Mouse (Mus musculus) heart, embryonic 12.5 days (tissue): Measurements from ENCODE around the gene Ephb4. TPM values are rescaled to one million over a fixed set of nuclear protein-coding genes. Genes with fewer than 3 reads are reported as not detected.

Experiments used
- ATAC-seq: fragments of 200-750 bp; cut with Nextera tagmentation; 2 replicates; pipeline ENCODE4 v1.8.0; 2017; ENCODE audit warnings: moderate TSS enrichment, moderate library complexity; ENCODE audit not compliant: insufficient number of reproducible peaks, low FRiP score
- H3K27ac ChIP-seq: fragments of 300-500 bp; sonication (generic); 2 replicates; pipeline ENCODE4 v1.5.1; 2016; ENCODE audit warnings: mild to moderate bottlenecking, moderate library complexity; ENCODE audit not compliant: poor library complexity, severe bottlenecking
- H3K27me3 ChIP-seq: fragments of 300-500 bp; sonication (generic); replicated peaks from 2 replicates; pipeline ENCODE4 v1.6.1; 2016; ENCODE audit warnings: mild to moderate bottlenecking, moderate library complexity
- H3K36me3 ChIP-seq: fragments of 300-500 bp; sonication (generic); 2 replicates; pipeline ENCODE4 v1.6.1; 2016; ENCODE audit warnings: mild to moderate bottlenecking, moderate library complexity
- H3K4me1 ChIP-seq: fragments of 300-500 bp; sonication (generic); replicated peaks from 2 replicates; pipeline ENCODE4 v1.6.1; 2016; ENCODE audit warnings: mild to moderate bottlenecking
- H3K4me2 ChIP-seq: fragments of 300-500 bp; sonication (generic); 2 replicates; pipeline ENCODE4 v1.6.1; 2016; ENCODE audit warnings: mild to moderate bottlenecking, moderate library complexity
- H3K4me3 ChIP-seq: fragments of 300-500 bp; sonication (generic); 2 replicates; pipeline ENCODE4 v1.5.1; 2016; ENCODE audit warnings: mild to moderate bottlenecking
- H3K9ac ChIP-seq: fragments of 300-500 bp; sonication (generic); 2 replicates; pipeline ENCODE4 v1.6.1; 2016; ENCODE audit warnings: mild to moderate bottlenecking, moderate library complexity
- H3K9me3 ChIP-seq: fragments of 300-500 bp; sonication (generic); replicated peaks from 2 replicates; pipeline ENCODE4 v1.6.1; 2016; ENCODE audit warnings: mild to moderate bottlenecking, moderate library complexity
- WGBS: fragments of 180-500 bp; shearing (Covaris S2); methylation state at CpG from one replicate; pipeline ENCODE4 v1.1.7; 2016; 5-methylcytosine and 5-hydroxymethylcytosine counted together
- polyA plus RNA-seq: library from polyadenylated mRNA; unstranded; fragments of >200 nt; fragmentation: Nextera tagmentation; extraction: Ambion mirVana; gene quantifications from 2 replicates; pipeline ENCODE4 v1.2.1, GENCODE M21; 2016

The Ephb4 gene
- polyA plus RNA-seq, 1 experiment from 2014 or later, result 53.1 TPM

DNA sequence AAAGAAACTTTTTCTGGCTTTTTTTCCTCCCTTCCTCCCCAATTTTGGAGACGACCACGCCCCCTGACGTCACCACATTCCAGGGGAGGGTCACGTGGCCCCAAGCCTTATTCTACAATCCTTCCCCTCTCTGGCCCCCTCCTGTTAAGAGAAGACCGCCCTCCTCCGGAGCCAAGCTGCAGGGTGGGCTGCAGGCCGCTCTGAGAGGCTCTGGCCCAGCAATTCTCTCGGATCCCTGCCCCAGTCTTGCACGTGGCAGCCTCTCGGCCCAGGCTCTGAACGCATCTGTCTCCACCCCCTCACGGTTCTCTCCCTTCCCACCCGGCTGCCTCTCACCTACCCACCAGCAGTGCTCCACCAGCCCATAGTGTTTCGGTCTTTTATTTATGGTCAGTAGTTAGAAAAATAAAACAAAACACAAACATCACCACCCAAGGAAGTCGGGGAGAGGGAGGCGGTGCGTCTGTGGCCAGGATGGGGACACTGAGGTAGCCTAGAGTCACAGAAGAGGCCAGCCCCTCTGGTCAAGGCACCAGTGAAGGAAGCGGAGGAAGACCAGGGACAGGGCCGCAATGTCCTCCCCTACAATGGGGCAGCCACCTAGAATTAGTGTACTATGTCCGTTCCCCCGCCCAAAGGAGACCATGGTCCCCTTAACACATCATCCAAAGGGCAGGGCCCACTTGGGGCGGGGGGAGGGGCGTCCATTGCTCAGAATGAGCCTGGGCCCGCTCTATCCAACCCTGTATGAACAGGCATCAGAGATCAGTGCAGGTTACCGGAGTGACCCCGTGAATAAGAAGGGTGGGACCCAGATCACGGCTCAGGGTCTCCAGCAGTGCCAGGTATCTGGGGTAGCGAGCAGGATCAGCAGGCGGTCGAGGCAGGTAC, 35.5 kb upstream of the Ephb4 start, which contains the start of gene Trip6:
Trip6 (minus strand) TSS at position 212 of the 891 bp plus-strand sequence.
- Histone ChIP-seq H3K36me3 (peaks cover 32% of the 10 kb centered on the region), H3K4me3 (peak within 1 kb of the TSS; percentile 75), H3K27me3 (no peaks in the 10 kb centered on the region), H3K27ac (peak within 1 kb of the TSS; percentile 87), H3K9me3 (no peaks in the 10 kb centered on the region), H3K4me1 (peaks cover 39% of the 10 kb centered on the region), H3K4me2 (peak within 1 kb of the TSS; percentile 95), H3K9ac (peak within 1 kb of the TSS; percentile 89)
- 18% methylated on average over 30 of the region's 30 CpGs for WGBS
- ATAC-seq, result peak; percentile 91

DNA sequence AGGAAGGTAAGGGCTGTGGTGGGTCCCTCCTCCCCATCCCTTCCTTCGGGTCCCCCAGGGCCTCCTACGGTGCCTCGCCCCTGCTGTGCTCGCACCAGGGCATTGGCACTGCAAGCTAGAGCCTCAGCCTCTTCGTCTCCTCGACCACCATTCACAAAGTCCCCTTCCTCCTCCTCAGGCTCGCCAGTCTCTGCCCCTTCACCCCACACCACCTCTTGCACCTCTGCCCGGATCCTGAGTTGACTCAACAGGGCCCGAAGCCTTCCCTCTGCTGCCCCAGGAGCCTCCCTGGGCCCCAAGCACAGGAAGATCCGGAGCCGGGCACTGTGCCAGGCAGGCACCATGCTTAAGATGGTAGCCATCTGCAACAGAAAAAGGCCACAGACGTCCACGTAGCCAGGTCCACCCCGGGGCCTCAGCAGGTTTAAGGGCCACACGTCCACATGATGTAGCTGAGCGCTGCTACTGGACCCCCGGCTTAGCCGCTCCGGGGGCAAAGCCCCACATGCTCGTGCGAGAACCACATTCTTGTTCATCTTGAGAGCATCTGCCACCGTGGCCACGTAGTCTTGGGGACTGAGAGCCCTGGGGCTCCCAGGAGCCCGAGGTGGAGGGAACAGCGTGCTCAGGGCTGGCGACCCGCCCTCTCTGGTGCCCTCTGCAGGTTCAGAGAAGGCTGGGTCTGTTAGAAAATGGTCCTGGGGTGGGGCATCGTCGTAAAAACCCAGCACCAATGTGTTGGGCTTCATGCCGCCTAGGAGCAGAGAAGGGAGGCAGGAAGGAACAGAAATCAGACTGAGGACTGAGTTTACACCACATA, 34.6 kb upstream of the Ephb4 start:
- H3K27me3 ChIP-seq, result no peaks in the 10 kb centered on the region
- H3K9ac ChIP-seq, result peak overlapping the region; percentile 89
- no peaks in the 10 kb centered on the region for H3K9me3 ChIP-seq
- peaks cover 39% of the 10 kb centered on the region for H3K4me1 ChIP-seq
- H3K4me3 ChIP-seq, result no peak overlapping the region
- peak overlapping the region; percentile 87 for H3K27ac ChIP-seq
- peaks cover 32% of the 10 kb centered on the region for H3K36me3 ChIP-seq
- H3K4me2 ChIP-seq, result peak overlapping the region; percentile 95
- 41% methylated on average over 30 of the region's 30 CpGs for WGBS
- no peak; the same call in 1 of the 2 replicates for ATAC-seq

DNA sequence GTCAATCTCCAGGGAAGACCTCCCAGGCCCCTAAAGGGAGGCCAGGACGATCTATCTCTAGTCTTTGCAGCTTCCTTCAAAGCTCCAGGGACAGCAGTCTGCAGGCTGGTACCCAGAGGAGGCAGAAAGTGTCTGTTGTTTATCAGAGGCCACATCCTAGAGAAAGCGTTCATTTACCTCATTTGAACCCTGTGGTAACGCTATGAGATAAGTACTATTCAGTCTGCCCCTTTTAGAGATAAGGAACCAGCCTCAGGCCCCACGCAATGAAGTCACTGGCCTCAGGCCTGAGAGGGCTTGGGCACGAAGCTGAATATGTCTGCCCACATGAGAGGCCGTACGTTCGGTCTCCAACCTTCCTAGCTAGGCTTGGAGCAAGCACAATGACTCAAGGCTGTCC, 32.5 kb upstream of the Ephb4 start:
- 43% methylated on average over 8 of the region's 8 CpGs for WGBS
- no peak for ATAC-seq
- H3K27me3 ChIP-seq, result no peaks in the 10 kb centered on the region
- peaks cover 25% of the 10 kb centered on the region for H3K36me3 ChIP-seq
- H3K27ac ChIP-seq, result no peak overlapping the region
- no peaks in the 10 kb centered on the region for H3K9me3 ChIP-seq
- H3K4me1 ChIP-seq, result peaks cover 27% of the 10 kb centered on the region
- no peak overlapping the region for H3K4me2 ChIP-seq
- H3K4me3 ChIP-seq, result no peak overlapping the region
- H3K9ac ChIP-seq, result no peak overlapping the region

DNA sequence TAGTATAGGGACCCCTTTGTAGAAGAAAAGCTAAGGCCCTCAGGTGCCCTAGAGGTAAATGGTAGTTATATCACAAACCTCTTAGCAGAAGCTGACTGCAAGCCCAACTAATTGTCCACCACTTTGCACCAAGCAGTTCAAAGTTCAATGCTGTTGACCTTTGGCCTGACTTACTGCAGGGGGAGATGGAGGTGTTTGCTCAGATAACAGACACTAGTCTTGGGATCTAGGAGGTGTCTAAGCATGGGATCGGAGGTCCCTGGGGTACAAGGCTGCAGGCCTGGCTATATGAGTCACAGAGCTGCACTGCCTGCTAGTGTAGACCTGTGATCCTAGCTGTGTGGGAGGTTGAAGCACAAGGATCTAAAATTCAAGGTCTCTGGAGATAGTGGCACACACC, 31.3 kb upstream of the Ephb4 start:
- WGBS, result 75% methylated on average over 1 of the region's 1 CpGs
- H3K27me3 ChIP-seq, result no peaks in the 10 kb centered on the region
- no peak overlapping the region for H3K4me2 ChIP-seq
- H3K9ac ChIP-seq, result no peak overlapping the region
- peaks cover 16% of the 10 kb centered on the region for H3K4me1 ChIP-seq
- peaks cover 34% of the 10 kb centered on the region for H3K36me3 ChIP-seq
- H3K27ac ChIP-seq, result no peak overlapping the region
- H3K9me3 ChIP-seq, result no peaks in the 10 kb centered on the region
- H3K4me3 ChIP-seq, result no peak overlapping the region
- ATAC-seq, result no peak

DNA sequence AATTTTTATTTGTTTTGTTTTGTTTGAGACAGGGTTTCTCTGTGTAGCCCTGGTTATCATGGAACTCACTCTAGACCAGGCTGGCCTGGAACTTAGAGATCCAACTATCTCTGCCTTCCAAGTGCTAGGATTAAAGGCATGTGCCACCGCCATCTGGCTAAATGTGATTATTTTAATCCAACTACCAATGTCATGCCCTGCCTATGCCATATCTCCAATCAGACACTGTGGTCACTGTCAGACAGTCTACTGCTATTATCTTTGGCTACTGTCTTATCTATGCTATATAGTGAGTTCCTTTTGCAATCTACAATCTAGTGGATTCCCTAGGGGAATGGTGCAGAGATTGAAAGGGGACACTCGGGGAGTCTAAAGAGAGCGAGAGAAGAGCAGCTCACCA, 28.9 kb upstream of the Ephb4 start:
- no peaks in the 10 kb centered on the region for H3K4me1 ChIP-seq
- WGBS, result 82% methylated on average over 3 of the region's 3 CpGs
- no peak overlapping the region for H3K4me3 ChIP-seq
- peaks cover 48% of the 10 kb centered on the region for H3K36me3 ChIP-seq
- H3K27me3 ChIP-seq, result no peaks in the 10 kb centered on the region
- H3K27ac ChIP-seq, result no peak overlapping the region
- H3K9ac ChIP-seq, result no peak overlapping the region
- no peak for ATAC-seq
- no peak overlapping the region for H3K4me2 ChIP-seq
- no peaks in the 10 kb centered on the region for H3K9me3 ChIP-seq

DNA sequence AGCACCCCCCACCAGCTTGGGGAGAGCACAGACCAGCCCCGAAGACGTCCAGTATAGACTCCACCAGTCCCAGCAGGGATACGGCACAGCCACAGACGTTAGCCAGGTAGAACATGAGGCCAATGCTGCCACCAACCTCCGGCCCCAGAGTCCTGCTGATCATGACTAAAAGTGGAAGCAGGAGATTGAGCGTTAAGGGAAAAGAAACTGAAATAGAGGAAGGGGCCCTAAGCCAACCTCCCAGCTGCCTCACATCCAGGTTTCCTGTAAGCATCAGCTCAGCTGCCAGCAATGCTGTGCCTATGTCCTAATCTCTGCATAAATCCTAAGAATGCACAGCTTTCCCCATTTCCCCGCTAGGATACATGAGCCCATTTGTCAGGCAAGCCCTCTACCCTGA, 19.0 kb upstream of the Ephb4 start:
- H3K27me3 ChIP-seq, result no peaks in the 10 kb centered on the region
- H3K4me1 ChIP-seq, result peaks cover 9% of the 10 kb centered on the region
- no peak for ATAC-seq
- H3K36me3 ChIP-seq, result peaks cover 22% of the 10 kb centered on the region
- H3K9ac ChIP-seq, result no peak overlapping the region
- no peak overlapping the region for H3K4me3 ChIP-seq
- no peak overlapping the region for H3K4me2 ChIP-seq
- H3K9me3 ChIP-seq, result no peaks in the 10 kb centered on the region
- H3K27ac ChIP-seq, result no peak overlapping the region
- 79% methylated on average over 7 of the region's 7 CpGs for WGBS

DNA sequence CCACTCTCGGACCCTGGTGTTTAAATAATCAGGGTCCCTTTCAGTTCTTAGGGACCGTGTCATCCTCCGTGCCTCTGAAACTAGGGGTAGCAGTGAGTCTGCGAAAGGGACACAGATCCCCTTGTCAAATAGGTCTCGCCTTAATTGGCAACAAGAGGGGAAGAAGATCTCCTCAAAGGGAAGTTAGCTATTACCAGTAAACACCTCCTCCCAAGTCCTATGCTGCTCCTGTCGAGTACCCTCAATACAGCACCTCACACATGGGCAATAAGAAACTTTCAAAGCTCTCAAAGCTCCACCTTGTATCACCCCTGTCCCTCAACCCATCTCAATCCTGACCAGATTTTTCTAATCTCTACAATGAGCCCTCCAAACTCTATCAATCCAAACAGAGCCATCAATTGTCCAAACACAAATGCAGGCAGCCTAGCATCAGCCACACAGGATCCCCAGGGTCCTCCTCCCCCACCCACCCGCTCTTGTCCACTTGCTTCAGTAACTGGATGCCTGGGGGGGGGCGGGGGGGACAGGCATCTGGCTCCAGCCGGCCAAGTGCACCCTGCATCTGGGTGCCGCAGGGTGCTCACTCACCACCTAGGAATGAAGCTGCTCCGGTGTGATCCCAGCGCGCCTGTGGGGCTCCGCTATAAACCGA, 16.9 kb upstream of the Ephb4 start:
- WGBS, result 20% methylated on average over 15 of the region's 15 CpGs
- peaks cover 15% of the 10 kb centered on the region for H3K36me3 ChIP-seq
- no peak overlapping the region for H3K27ac ChIP-seq
- H3K27me3 ChIP-seq, result no peaks in the 10 kb centered on the region
- H3K4me2 ChIP-seq, result peak overlapping the region; percentile 100
- peaks cover 22% of the 10 kb centered on the region for H3K4me1 ChIP-seq
- no peaks in the 10 kb centered on the region for H3K9me3 ChIP-seq
- peak overlapping the region; percentile 86 for H3K4me3 ChIP-seq
- H3K9ac ChIP-seq, result peak overlapping the region; percentile 86
- peak; percentile 3; the same call in 1 of the 2 replicates for ATAC-seq

DNA sequence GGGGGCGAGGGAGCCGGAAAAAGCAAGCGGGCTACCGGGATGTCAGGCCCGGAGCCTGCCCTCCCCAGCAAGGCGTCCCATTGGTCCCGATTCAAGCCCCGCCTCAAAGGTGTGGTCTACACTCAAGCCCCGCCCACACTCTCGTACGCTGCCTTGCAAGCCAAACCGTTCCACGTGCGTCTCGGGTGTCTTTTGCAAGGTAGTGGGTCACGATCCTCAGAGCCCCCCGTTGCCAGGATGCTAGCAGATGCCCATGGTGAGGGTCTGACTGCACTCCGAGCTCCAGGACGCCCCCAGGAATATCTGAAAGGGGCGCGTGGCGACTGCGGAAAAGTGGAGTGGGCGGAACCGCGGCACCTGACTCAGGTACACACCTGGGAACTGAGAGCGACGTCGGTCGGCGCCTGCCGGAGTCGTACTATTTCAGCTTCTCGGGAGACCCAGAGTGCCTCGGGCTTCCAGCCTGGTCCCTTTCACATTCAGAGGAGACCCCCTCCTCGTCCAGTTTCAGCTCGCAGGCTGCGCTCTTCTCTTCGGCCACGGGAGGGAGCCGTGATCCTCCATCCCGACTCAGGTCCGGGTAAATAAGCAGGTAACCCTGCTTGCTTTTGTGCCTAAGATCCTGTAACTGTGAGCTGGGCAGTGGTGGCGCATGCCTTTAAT, 16.3 kb upstream of the Ephb4 start, which contains the start of gene Slc12a9:
Slc12a9 (minus strand) TSS at position 86 of the 663 bp plus-strand sequence.
- Histone ChIP-seq H3K9me3 (no peaks in the 10 kb centered on the region), H3K36me3 (peaks cover 11% of the 10 kb centered on the region), H3K9ac (peak within 1 kb of the TSS; percentile 86), H3K27me3 (no peaks in the 10 kb centered on the region), H3K4me3 (peak within 1 kb of the TSS; percentile 86), H3K27ac (no peak within 1 kb of the TSS), H3K4me2 (peak within 1 kb of the TSS; percentile 100), H3K4me1 (peaks cover 22% of the 10 kb centered on the region)
- peak; percentile 94 for ATAC-seq
- WGBS, result under 1% methylated on average over 44 of the region's 44 CpGs

DNA sequence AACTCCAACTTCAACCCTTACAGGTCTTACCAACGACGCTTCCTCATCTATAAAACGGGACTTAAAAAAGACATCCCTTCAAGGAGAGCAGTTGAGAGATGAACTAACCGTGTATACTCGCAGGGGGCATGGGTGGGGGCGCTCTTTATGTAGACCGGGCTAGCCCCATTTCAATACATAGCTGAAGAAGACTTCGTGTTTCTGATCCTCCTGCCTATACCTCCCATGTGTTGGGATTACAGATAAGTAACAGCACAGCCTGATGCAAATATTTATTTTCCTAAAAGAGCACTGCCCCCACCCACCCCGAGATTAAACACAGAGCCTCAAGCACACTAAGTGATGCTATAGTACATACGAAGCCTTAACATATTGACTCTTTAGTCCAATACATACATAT, 15.6 kb upstream of the Ephb4 start:
- H3K9me3 ChIP-seq, result no peaks in the 10 kb centered on the region
- no peak overlapping the region for H3K9ac ChIP-seq
- H3K4me3 ChIP-seq, result no peak overlapping the region
- H3K4me1 ChIP-seq, result peaks cover 26% of the 10 kb centered on the region
- no peak overlapping the region for H3K27ac ChIP-seq
- ATAC-seq, result no peak
- peak overlapping the region; percentile 100 for H3K4me2 ChIP-seq
- 46% methylated on average over 10 of the region's 10 CpGs for WGBS
- H3K36me3 ChIP-seq, result peaks cover 11% of the 10 kb centered on the region
- no peaks in the 10 kb centered on the region for H3K27me3 ChIP-seq

DNA sequence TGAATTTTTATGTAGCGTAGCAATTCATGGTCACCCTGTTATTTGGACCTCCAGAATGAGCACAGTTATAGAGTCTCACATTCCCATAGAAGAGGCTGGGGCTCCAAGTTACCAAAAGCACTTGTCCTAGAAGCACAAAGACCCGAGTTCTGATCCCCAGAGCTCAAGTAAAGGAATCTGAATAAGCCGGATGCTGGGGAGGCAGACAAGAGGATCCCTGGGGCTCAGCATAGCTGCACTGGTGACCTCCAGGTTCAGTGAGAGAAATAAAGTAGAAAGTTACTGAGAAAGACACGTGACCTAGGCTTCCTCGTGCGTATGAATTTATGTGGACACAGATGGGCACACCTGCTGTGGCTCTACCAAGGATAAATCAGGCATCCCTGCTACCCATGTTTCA, 14.8 kb upstream of the Ephb4 start:
- peaks cover 9% of the 10 kb centered on the region for H3K36me3 ChIP-seq
- H3K9me3 ChIP-seq, result no peaks in the 10 kb centered on the region
- no peak overlapping the region for H3K9ac ChIP-seq
- no peaks in the 10 kb centered on the region for H3K27me3 ChIP-seq
- H3K27ac ChIP-seq, result no peak overlapping the region
- no peak overlapping the region for H3K4me2 ChIP-seq
- ATAC-seq, result no peak
- peaks cover 32% of the 10 kb centered on the region for H3K4me1 ChIP-seq
- WGBS, result 74% methylated on average over 6 of the region's 6 CpGs
- H3K4me3 ChIP-seq, result no peak overlapping the region
